Mouse (Mus musculus): ENCODE data around the gene Coro1c.

Coro1c gene

GRCm38 (mm10) chr5:113929526-113929925 is 21.0 kb upstream of the Coro1c start:
- DNase-seq (ENCODE audit: low spot score in 2 of 2): no peak

GRCm38 (mm10) chr5:113924608-113925007 is 16.1 kb upstream of the Coro1c start:
- DNase-seq (ENCODE audit: low spot score in 2 of 2): no peak

DNA sequence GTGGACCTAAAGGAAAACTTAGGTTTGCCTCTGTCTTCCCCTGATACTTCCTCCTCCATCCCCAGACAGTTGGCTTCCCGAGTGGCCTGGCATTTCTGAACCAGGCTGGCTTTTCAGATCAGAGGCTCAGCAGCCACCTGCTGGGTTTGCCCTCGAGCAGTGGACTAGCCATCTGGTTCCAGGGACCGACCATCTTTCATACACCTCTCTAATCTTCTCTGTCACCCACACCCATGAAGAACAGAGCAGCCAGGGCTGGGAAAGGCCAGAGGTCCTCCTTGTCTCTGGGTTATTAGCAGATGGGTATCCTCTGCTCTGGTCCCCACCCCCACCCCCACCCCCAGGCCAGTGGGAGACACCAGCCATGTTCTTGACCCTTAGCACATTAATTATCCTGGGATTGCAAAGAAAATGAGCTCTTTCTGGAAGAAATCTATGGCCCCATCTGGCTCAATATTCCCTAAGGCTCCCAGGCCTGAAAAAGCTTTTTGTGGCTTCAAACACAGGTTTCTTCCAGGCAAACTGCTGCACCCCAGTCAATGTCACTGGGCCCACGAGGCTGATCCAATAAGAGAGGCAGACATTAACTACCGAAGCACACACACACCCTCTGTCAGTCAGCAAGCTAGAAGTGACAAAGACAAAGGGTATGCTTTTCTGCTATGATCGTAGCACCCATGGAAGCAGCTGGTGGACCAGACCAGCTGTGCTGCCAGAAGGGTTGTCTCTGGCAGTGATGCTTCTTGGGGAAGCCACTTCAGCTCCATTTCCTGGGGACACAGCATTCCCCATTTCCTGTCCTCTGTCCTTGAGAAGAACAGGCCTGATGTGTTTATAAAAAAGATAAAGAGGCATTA is 13.0 kb upstream of the Coro1c start:
- peak in 1 of 2 experiments; percentile 42 for DNase-seq (ENCODE audit: low spot score in 2 of 2)

DNA sequence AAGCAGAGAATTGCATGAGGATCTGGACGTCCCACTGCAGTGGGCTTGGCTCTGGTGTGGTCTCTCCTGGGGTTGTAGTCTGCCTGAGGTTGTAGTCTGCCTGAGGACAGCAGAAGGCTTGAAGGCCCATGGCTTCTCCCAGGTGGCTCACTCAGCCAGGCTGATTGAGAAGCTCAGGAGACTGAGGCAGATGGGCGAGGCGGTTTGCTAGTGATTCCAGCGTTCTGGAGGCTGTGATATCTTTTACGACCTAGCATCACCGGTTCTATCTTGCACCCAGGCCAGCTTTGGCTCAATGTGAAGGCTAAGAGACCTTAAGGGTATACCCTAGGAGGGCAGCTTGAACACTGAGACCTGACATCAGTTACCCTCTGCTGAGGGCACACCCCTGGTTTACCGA is 10.5 kb upstream of the Coro1c start:
- no peak for DNase-seq (ENCODE audit: low spot score in 2 of 2)

- no peak for DNase-seq (ENCODE audit: low spot score in 2 of 2)
Observed at GRCm38 (mm10) chr5:113918654-113919053, 10.1 kb upstream of the Coro1c start.

- DNase-seq (ENCODE audit: low spot score in 2 of 2): no peak
Observed at GRCm38 (mm10) chr5:113910705-113911104, 2.1 kb upstream of the Coro1c start.

DNA sequence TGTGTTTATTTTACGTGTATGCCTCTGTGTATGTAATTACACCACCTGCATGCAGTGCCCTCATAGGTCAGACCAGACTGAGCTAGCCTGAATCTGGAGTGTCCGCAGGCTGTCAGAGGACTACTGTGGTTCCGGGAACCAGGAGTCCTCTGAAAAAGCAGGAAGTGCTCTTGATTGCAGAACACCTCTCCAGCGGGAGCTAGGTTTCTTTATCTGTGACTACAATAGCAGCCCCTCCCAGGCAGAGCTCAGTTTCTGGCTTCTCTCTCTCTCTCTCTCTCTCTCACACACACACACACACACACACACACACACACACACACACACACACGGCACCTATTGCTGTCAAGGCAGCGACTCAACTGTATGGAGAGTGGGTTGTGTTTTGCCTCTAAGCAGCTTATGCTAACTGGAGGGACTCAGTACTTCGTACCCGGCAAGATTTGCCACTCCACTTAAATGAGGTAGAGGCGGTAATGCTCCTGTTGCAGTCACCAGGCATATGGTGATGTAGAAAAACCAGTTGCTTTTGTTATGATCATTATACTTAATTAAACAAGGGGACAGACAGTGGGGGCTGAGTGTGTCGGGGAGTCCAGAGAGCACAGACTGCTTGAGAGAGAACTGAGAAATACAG is 1.6 kb upstream of the Coro1c start:
- no peak for DNase-seq (ENCODE audit: low spot score in 2 of 2)

DNA sequence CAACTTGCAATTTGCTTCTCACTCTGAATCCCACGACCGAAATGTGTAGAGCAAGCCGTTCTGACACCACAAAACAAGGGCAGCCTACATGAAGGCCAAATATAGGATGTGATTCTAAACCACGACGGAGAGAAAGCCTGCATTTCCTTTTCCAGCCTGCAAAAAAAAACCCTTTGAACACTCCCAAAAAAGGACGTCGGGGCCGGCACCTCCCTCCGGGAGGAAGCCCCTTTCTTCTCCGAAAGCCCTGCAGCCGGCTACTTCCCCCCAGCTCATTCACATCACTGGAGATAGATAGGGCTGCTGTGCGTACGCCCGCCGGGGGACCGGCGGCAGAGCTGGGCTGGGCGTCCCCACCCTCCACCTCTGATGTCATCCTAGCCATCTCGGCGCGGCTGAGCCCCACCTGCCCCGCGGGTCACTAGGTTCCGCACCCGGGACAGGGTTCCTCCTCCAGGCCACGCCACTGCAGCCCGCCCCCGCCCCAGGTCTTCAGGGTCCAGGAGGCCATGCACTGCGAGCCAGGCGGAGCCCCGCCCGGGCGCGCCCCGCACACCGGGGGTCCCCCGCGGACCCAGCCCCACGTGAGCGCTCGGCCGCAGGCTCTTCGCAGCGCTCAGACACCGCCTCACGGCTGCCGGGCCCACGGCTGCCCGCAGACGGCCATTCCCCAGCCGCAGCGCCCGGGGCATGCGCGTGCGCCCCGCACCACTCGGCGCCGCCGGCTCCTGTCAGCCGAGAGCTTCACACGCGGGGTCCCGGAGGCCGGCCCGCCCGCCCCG is 581 bp downstream of the Coro1c start:
- peak in 1 of 2 experiments; percentile 34 for DNase-seq (ENCODE audit: low spot score in 2 of 2)

DNA sequence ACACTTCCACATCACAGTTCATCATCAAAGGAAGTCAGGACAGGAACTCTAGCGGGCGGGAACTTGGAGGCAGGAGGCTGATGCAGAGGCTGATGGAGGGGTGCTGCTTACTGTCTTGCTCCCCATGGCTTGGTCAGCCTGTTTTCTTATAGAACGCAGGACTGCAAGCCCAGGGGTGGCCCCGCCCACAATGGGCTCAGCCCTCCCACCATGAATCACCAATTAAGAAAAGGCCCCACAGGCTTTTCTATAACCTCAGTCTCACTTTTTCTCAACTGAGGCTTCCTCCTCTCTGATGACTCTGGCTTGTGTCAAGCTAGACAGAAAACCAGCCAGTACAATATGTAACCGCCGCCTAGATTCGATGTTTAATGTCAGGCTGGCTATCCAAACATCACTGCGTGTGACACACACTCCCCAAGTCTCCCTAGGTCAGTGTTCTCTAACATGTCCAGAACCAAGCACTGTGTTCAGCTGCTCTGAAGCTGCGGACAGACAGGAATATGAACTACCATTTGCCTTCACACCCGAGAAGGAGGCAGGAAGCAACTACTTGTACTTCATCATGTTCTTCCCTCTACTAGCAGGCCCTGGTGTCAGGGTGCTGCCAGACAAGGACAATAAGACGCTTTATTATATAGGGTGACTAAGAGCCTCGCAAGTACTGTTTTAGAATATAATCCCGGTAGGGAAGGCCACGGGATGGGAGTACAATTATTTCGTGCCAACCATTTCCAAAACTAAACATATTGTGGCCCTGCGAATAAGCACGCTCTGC is 1.4 kb downstream of the Coro1c start:
- DNase-seq (ENCODE audit: low spot score in 2 of 2): no peak

DNA sequence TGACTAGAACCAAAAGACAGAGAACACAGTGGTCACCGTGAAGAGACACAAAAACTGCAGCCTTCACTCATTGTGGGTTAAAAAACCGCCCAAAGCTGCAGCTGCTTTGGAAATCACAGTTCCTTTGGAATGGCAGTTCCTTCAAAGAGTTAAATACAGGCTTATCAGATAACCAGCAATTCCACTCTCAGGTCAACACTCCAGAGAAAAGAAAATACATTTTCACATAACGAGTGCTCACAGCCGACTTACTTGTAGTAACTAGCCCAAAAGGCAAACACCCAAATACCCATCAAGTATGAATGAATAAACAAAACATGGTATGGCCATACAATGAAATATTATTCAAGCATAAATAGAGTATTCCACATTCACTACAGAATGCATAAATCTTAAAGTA is 3.6 kb downstream of the Coro1c start:
- DNase-seq (ENCODE audit: low spot score in 2 of 2): no peak

GRCm38 (mm10) chr5:113902983-113903382 is 5.6 kb downstream of the Coro1c start:
- no peak for DNase-seq (ENCODE audit: low spot score in 2 of 2)

GRCm38 (mm10) chr5:113902017-113902416 is 6.5 kb downstream of the Coro1c start:
- DNase-seq (ENCODE audit: low spot score in 2 of 2): no peak

DNA sequence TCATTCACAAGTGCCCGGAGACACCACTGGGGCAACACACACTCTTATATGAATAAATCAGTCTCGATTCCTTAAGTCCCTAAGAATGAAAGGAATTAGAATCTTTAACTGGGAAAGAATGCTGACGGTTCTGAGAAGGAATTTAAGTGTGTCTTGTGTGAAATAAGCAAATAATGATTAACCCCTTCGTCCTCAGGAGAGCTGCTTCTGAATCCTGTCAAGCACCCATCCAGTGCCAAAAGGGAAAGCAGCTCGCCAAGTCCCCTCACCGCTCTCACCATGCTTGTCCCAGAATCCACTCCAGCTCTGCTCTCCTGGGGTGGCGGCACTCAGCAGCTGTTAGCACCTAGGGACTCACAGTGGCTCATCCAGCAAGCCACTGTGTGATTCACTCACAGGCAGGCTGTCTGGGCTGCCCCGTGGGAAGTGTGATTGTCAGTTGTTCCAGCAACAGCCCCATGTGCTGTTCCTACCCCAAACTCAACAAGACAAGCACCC is 7.4 kb downstream of the Coro1c start:
- no peak for DNase-seq (ENCODE audit: low spot score in 2 of 2)

DNA sequence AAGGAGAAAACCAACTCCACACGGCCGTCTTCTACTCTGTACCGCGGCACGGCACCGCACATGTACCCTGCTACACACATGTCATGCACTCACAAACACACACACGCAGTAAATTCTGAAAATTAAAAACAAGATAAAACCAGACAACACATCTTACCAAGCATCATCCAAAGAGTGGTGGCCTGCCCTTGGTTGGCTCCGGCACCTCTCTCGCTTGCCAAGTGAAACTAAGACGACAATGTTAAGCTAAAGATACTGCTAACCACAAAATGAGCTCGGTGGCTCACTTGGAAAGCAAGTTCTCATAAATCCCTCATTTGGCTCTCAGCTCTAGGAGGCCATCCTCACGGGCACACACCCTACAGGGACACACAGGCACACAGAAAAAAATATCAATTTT is 9.0 kb downstream of the Coro1c start:
- DNase-seq (ENCODE audit: low spot score in 2 of 2): no peak

DNA sequence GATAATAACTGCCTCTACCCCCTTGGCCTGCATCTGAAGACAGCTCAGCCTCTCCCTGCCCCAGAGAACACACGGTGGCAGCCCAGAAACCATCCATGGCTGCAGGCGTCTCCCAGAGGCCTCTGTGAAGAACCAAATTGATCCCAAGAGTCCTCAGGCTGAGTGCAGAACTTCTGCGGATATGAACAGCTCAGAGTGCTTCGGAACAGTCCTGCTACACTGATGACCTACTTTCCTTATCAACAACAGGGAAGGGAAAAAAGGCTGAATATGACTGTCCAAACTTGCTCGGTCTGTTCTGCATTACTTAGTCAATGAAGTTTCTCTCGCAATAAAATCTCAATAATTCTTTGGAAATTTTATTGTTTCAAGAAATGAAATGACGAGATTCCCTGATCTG is 16.6 kb downstream of the Coro1c start:
- no peak for DNase-seq (ENCODE audit: low spot score in 2 of 2)

DNA sequence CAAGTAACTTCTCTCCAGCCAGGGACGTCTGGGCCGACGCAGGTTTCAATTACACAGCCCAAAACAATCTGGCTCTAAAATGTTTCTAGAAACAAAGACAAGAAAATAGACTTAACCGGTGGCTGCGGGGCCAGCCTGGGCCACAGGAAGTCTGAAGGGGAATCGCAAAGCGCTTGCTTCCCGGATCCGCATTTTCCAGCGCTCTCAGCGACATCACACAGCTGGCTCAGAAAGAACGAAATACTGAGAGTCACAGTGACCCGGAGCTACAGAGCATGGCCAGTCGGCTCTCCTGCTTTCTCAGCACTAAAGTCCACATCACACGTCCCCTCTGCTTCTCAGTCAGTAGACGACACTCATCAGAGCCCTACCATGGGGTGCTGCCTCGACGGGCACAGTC is 17.7 kb downstream of the Coro1c start:
- DNase-seq (ENCODE audit: low spot score in 2 of 2): no peak

DNA sequence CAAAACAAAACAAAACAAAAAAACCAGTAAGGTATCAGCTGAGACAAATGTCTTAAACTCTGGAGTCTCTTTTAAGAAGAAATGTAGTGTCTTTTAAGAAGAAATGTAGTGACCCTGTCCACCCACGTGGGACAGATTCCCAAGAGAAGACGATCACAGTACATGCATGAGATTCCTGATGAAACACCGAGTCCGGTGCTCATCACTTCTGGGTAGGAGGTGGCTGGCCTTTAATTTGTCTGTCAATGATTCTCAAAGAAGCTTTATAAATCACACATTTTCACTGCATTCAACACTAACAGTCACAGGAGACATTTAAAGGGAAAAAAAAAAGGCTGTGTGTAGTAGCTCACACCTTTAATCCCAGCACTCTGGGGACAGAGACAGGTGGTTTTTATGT is 18.6 kb downstream of the Coro1c start:
- no peak for DNase-seq (ENCODE audit: low spot score in 2 of 2)

DNA sequence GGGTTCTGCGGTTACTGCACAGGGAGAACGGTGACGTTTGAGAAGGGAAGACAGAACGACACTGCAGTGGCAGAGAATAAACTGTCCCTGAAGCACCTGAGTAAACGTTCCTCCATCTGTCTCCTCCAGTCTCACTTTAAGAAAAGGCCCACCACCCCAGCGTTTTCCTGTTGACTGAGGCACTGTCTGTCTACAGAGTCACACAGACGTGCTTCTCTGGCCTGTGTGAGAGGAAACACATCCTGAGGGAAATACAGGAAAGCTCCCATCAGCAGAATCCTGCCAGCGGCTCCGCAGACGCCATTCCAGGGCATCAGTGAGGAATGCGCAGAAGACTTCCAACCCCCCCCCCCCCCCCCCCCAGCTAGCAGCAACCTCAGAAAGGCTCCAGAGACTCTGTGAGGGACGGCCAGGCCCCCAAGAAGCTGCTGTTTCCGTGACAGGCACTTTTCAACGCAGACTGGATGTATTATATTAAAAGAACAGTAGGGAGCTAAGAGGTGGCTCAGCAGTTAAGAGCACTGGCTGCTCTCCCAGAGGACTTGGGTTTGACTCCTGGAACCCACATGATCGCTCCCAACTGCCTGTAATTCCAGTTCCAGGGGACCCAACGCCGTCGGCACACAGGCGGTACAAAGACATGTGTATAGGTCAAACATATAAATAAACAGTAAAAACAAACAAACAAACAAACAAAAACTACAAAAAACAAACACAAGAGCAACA is 19.2 kb downstream of the Coro1c start:
- DNase-seq (ENCODE audit: low spot score in 2 of 2): no peak

GRCm38 (mm10) chr5:113888186-113888795 is 20.3 kb downstream of the Coro1c start:
- DNase-seq (ENCODE audit: low spot score in 2 of 2): no peak

DNA sequence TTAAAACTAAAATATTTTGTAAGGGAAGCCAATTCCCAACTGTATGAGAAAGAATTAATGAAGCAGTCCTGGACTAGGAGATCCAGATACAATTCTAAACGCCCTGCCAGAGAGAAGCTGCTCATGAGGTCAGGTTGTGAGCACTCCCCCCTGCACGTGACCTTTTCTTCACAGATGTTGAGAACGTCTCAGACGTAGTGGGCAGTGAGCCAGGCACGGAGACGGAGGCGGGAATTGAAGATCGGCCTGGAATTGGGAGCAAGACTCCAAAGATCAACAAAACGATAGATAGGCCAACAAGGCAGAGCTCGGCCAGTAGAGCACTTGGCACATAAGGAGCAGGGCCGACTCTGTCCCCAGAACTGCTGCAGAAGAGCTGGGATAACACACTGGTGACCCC is 21.4 kb downstream of the Coro1c start:
- no peak for DNase-seq (ENCODE audit: low spot score in 2 of 2)
